Mouse (Mus musculus) left cerebral cortex, postnatal 4 days (tissue): ENCODE results near the gene Kif26b. TPM values are rescaled to one million over a fixed set of nuclear protein-coding genes. Genes with fewer than 3 reads are reported as not detected.

ENCODE experiments used
- DNase-seq: peaks from one replicate; pipeline ENCODE4 v3.0.0-alpha.2; 2022
- intact Hi-C: fragments of 180-260 bp; cut with DNase I; formaldehyde crosslinking; loops from one replicate; pipeline ENCODE4 v1.15.1; 2025
- total RNA-seq, 2 experiments: library from RNA; stranded (reverse); gene quantifications; 2 replicates each; pipeline ENCODE4 v1.2.3; 2021

The Kif26b gene
- 10 to 100 TPM; 44.1 to 49.3 TPM for total RNA-seq

DNA sequence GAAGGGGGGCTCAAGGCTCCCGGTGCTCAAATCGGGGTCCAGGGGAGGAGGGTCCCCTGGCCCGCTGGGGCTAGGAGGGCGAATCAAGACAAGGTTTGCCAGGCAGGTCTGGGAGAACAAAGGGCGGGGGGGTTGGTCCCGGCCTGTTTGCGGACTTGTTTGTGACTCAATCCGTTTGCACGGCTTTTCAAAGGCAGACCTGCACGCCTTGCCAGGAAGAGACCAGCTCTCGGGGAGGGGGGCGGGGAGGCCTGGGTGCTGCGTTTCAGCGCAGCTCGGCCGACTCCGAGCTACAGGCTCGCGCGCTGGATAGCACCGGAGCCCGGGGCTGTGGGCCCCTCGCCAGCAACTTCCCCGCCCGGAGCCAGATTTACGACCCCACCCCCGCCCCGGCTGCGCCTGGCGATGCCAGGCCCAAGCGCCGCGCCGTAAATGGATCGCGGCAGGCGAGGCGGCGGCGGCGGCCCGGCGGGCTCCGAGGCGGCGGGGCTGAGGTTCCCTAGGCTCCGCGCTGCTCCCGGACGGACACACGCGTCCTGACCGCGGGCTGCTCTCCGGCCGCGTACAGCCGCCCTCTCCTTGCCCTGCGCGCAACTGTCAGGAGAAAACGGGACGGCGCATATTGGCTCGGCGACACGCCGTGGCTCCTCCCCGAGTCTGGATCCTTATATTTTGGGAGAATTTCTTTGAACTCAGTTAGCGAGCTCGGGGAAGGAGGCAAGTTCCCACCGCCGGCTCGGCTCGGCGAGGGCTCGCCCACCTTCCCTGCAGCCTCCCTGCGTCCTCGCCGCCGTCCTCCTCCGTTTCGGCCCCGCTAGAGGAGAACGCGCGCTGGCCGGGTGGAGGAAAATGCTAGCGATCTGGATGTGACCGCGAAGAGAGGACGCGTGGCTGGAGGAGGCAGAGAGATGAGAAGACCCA is at the start of gene Kif26b:
Gene Kif26b, plus strand, starts transcription at position 695 of the 921 bp plus-strand sequence.
- peak; percentile 61 for DNase-seq
- intact Hi-C loops: loop anchor here (5.0 kb wide), 2 partner anchors 434 to 614 kb away; no protein-coding TSS in a partner anchor

DNA sequence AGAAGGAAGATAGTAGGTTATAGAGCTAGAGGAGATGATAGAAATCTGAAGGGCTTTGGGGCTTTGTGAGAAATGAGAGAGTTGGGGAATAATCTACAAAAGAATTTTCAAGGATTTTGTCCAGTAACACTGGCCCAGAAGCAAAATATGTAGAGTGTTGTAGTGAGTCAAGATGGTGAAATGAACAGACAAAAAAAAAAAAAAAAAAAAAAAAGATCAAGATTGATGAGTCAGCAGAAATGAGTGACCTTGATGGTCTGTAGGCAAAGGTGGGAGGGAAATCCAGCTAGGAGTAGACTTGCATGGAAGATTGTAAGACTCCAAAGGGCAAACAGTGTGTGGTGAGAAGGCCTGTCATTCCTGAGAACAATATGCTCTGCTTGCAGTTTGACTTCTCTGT is 45.1 kb upstream of the Kif26b start:
- no peak for DNase-seq
- intact Hi-C loops: no loop called here

DNA sequence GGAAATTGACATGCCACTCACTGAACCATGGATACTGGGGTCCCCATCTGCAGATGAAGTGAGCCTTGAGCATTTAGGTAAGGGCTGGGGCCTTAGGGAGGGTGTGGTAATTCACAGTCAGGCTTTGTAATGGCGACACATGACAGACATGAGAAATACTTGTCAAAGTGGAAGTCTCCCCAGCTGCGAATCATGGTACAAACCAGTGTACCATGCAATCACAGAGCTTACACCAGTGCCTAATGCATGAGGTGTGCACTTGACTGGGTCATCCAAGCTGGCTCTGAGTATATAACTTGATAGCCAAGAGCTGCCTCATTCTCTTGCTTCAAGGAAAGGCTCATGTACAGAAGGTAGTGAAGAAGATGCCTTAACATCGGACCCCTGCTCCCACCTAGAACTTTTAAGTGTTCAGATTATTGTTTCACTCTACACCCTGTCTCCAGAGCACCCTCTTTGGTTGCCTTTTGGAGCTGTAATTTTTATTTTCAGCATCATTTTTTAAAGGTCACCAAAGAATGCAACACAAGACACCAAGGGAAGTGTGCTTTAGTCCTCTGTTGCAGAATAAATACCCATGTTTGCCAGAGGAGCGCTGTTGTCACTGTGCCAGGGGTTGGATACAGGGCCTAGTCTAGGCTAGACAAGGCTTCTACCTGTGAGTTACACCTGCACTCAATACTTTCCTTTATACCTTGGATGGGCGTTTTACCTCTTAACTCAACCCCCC is 43.6 kb upstream of the Kif26b start:
- no peak for DNase-seq
- intact Hi-C loops: no loop called here

DNA sequence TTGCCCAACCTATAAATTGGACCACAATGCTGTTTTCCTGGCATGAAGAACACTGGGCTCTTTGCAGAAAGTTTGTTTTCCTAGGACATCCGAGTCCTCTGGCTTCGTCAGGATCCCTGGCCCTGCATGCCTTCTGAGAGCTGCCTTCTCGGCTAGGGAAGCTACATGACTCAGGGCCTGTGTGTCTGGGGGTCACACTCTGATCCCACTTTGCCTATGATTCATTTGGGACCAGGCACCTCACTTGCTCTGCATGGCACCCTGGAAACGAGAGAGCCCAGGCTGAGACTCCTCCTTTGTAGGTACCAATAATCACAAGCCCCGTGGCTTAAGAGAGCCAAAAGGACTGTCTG is 43.1 kb upstream of the Kif26b start:
- intact Hi-C loops: no loop called here
- DNase-seq: no peak

DNA sequence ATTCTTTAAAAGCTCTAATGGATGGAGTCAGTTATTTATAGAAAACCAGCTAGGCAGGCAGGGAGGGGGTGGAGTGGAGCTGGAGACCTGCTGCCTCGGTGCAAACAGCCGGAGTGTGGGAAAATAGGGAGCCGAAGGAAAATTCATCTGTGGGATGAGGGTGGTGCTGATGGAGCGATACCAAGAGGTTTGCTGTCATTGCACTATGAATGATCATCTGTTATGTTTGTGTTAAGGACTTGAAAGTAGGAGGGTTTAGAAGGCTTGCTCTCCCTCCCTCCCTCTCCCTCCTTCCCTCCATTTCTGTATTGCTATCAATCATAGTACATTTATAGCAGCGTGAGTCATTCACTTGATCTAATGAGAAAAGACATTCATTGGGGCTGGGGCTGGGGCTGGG is 42.1 kb upstream of the Kif26b start:
- intact Hi-C loops: no loop called here
- DNase-seq: no peak

DNA sequence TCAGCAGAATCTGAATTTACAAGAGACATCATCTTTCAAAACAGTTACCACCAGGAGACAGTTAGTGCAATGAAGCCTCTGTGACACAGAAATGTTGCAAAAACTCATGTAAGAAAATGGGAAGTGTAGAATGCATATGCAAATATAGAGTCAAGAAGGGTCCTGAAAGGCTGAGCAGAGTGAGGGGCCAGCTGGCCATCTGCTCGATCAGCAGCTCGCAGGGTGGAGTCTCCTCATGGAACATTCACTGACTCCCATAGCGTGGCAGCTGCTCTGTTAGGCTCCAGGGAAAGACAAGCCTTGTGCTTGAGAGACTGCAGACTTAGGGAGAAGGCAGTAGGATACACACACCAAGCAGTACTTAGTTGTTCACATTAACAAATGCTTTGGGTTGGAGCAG is 39.8 kb upstream of the Kif26b start:
- DNase-seq: peak; percentile 55
- intact Hi-C loops: no loop called here

DNA sequence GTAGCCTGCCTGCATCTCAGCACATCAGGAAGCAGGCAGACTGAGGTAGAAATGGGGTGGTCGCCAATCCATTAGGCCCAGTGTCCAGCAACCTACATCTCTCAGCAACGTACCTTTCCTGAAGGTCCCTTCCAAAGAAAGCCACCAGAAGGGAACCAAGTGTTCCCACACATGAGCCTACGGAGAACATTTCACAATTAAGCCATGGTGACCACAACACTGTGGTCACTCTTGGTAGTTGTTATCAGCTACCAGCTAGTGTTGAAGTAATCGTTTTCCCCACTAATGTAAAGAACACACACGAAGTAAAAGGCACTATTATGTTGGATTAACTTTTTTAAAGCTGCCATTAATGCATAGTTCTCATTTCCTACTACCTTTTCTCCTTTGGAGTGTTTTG is 37.2 kb upstream of the Kif26b start:
- no peak for DNase-seq
- intact Hi-C loops: no loop called here

DNA sequence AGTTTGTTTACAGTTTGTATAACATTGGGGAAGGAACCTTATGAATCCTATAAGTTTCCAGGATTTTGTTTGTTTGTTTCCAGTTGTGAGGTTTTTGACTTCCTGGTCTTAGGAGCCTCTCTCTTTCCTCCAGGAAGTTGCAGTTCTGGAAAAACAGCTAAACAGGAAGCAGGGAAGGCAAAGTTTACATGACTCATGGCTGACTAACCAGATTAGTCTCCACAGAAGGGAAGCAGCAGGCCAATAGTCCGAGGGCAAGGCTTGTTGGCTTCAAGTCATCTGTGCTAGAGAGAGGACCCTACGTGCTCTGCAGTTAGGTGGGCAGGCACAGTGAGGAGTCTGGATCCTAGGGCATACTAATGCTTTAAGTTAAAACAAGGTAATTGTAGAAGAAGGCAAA is 36.4 kb upstream of the Kif26b start:
- DNase-seq: no peak
- intact Hi-C loops: no loop called here

DNA sequence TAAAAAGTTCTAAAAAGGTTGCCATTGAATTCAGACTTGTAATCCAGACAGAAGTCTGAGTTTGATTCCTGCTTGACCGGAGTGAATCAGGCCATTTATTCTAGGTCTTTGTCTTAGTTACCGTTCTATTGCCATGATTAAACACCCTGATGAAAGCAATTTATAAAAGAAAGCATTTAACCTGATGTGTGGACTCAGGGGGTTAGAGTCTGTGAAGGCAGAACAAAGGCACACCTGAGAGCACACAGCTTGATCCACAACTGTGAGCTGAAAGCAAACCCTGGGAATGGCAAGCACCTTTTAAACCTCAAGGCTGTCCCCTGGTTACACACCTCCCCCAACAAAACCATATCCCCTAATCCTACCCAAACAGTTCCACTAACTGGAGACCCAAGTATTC is 32.7 kb upstream of the Kif26b start:
- no peak for DNase-seq
- intact Hi-C loops: no loop called here

DNA sequence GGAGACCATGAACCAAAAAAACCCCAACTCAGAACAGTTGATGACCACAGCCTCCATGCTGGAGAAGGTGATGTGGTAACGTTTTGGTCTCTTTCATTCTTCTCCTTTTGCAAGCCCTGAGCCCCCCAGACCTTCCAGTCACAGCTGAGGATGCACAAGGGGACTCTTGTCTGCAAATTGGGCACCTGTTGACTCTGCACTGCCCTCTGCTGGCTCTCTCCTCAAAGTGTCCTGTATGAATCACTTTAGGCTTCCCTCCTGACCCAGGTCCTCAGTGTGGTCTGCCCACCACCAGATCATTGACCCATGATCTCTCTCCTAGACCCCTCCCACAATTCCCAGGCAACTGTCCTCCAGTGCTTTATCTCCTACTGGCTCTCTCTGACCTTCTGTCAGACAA is 32.1 kb upstream of the Kif26b start:
- intact Hi-C loops: no loop called here
- peak; percentile 38 for DNase-seq

DNA sequence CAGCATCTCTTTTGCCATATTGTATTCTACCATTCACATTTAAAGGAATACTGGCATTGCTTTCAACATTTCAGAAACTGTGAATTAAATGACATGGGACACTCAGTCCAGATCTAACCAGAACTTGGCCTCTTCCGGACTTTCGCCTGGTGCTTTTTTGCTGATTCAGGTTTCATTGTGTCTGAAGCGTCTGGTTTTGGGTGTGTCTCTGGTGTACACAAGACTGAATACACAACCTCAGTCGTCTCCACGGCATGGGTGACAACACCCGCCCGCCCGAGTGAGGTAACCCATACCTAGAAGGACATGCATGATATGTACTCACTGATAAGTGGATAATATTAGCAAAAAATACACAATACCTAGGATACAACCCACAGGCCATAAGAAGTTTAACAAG is 22.0 kb upstream of the Kif26b start:
- intact Hi-C loops: no loop called here
- no peak for DNase-seq

DNA sequence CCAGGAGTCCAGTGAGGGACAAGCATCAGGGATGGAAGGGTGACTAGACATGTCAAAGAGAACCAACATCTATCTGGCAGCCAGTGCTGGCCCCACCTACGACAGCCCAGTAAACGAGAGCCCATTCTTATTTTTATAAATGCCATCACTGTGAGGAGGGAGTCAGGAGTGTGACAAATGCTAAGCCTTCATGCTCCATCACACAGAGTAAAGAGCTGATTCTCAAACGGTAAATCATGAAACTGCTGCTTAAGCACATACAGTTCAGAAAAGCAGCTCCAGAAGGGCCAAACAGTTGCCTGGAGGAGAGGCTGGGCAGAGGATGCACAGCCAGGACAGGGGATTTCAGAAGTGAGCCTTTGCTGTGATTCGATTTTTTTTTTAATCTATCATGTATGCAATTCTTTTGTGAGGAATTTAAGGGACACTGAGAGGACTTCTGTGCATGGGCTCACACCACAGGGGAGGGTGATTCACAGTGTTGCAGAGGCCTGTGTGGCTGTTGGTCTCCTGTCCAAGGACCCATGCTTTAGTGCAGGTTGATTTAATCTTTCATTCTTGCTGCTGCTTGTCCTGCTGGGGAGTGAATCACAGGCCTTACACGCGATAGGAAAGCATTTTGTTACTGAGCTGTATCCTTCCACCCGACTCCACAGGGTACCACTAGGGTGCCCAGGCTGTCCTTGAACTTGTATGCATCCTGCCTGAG is 16.4 kb upstream of the Kif26b start:
- no peak for DNase-seq
- intact Hi-C loops: no loop called here

DNA sequence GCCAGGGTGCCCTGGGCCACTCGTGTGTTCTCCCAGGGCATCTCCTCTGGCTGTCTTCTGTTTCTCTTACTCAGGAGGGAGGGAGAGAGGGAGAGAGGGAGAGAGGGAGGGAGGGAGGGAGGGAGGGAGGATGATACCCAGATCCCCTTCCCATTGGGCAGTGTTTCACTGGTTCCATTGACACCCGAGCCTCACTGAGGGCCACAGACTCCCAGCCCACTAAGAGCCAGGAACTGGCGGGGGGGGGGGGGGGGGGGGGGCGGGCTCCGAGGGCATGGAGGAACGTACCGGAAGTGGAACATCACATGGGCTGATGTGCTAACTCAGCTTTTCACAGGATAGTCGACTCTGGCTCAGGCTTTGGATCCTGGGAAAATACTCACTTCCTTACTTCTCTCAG is 15.0 kb upstream of the Kif26b start:
- no peak for DNase-seq
- intact Hi-C loops: no loop called here

DNA sequence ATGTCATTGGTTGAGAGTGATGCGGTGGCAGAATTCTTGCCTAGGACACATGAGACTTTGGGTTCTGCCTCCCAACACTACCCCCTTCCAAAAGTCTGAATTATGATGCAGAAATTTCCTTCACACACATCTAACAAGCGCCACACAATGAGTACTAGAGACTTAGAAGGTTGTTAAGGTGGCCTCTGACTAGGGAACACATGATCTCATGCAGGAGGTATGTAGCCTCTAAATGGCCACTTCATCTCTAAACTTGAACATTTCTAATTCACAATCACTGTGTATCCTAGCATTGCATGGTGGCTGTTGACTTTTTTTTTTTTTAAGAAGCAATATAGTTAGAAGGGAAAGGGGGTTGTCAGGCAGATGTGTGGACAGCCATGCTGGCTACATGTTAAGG is 13.1 kb upstream of the Kif26b start:
- no peak for DNase-seq
- intact Hi-C loops: no loop called here

DNA sequence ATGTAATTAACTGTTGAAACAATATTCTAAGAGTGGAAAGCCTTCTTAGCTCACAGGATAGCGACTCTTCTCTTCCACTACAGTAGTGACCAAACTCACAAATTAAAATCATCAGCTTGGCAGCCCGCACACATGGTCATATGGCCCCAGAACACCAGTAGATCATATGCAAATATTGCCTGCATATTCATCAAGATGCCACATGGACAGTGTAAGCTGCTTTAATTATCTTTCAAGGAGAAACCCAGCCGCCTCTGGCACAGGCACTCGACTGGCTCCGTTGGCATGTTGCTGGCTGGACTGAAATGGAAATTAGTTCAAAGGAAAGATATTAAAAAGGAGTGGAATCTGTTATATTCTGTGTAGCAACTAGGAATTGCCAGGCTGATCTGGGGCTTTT is 6.5 kb upstream of the Kif26b start:
- intact Hi-C loops: no loop called here

DNA sequence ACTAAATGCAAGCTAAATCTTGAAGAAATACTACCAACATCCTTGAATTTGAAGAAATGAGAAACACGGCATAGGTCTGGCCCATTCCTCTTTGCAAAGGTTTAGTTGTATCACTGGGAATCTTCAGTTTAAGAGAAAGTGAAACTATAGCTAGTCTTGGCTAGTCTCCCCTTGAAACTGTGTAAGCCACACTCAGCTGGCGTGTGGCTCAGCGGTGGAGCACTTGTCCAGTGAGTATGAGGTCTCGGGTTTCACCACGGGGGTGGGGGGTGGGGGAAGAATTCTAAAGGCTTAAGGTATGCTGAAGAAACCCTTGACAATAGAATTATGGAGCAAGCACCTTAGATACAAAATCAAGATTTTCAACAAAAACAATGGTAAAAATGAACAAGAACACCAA is 5.8 kb upstream of the Kif26b start:
- intact Hi-C loops: no loop called here
- DNase-seq: no peak

More for the DNA sequence above, 6.5 kb upstream of the Kif26b start:
- peak; percentile 56 for DNase-seq

DNA sequence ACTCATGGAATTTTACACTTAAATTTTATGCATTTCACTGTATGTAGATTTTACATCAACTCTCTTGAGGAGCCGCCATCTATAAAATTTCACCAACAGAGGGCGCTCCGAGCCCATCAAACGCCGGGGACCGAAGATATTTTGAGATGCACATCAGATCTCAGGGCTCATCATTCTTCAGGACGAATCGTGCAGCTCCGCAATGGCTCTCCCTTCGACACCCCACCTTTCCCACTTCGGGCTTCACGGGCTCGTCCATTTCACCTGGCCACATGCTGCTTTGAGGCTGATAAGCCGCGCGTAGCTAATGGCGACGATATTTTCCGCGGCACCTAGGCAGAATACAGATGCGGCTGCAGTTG is 1.8 kb upstream of the Kif26b start:
- DNase-seq: peak; percentile 80
- intact Hi-C loops: loop anchor here (2.0 to 5.0 kb wide), 3 partner anchors 435 to 950 kb away; no protein-coding TSS in a partner anchor

DNA sequence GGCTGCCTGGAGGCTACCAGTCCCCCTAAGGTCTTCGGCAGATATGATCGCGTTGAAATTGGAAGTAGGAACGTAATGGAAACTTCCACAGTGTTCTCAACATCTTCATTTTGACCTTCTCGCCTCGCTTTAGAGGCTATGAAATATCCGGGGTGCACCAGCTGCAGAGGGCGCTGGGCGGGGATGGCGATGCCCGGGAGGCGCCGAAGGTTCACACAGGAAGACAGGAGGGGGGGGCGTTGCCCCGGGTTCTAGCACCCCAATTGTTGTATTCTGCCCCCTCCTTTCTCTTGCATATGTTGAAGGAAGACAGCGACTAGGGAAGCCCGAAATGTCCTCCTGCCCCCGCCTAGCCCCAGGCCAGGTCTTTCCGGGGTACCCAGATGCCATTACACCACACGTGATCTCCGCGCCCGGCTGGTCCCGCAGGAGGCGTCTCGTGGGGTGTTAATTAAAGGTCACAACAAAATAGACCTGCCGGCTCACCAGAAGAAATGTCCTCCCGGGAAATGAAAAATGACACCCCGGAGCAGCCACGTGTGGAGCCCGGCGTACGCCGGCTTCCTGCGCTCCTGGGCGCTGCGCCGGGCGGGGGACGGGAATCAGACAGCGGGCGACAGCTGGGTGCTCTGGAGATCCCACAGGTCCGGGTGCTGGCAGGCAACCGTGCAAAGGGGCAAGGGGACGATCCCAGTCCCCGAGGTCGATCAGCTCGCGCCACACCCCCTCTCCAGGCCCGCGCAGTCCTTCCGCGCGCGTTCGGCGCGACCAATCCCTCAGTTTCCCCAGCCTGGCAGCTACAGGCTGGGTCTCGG is 1.2 kb upstream of the Kif26b start:
- intact Hi-C loops: loop anchor here (2.0 to 5.0 kb wide), 3 partner anchors 435 to 949 kb away; no protein-coding TSS in a partner anchor
- DNase-seq: peak; percentile 24

DNA sequence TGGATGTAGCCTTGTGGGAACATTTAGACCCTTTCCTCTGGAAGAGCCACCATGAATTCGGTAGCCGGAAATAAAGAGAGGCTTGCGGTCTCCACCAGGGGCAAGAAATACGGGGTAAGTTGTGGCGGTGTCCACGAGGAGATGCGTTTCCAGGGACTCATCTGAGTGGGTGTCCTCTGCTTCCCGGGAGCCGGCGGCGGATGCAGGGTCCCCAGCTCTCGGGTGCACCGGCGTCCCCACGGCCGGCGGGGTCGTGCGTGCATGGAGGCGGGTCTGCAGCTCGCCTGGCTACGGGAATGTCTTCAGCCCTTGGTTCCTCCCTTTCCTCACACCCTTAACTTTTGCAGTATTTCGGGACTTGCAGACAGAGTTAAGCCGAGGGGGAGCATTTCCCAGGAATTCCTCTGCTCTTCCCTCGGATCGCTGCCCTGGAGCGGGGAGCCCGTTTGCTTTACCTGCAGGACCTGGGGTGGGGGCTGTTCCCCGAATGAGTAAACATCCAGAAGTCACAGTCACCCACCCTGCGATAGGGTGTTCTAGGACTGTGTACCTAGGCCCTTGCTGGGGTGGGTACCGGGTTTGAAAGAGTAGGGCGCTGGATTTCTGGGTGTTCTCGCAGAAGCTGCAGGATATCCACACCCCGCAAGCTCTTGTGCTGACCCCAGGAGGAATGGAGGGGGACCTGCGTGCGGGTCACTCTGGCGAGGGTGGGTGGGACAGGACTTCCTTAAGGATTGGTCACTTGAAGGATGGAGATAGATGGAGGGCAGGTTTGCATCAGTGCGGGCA is 781 bp downstream of the Kif26b start:
- intact Hi-C loops: loop anchor here (2.0 to 5.0 kb wide), 4 partner anchors 161 to 703 kb away; no protein-coding TSS in a partner anchor
- peak; percentile 25 for DNase-seq
